Mouse (Mus musculus): ENCODE results near the gene Thoc6. TPM values are rescaled to one million over a fixed set of nuclear protein-coding genes. Genes with fewer than 3 reads are reported as not detected.

Gene Thoc6
- total and polyA plus RNA-seq, 2 experiments from 2014 or later, result 23.2 to 35.2 TPM

DNA sequence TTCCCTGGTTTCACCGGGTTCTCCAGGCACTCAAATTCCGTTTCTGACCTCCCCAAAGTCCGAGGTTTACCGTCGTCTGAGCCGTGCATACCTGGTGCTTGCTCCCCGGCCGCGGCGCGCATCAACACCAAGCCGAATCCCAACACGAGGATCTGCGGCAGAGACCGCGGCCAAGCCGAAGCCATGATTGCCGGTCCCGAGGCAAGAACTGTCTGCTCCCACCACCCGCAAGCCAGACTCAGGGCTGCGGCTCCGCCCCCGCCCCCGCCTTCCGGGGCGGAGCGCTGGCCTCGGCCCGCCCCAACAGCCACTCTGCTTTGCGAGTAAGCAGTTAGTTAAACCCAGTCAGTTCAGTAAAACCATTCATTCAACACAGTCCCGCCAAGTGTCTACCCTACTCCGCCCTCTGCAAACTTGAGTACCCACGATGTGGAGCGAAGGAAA lies 3.6 kb upstream of the Thoc6 start, which contains the start of gene Tnfrsf12a:
Gene Tnfrsf12a, minus strand, starts transcription at position 233 of the 444 bp plus-strand sequence.
- Histone ChIP-seq H3K4me1 (ENCODE audit: control insufficient read depth, insufficient read depth) (peaks cover 27% of the 10 kb centered on the region; the same call in 1 of the 2 replicates), H3K4me3 (ENCODE audit: low read depth, low read length) (peak within 1 kb of the TSS; percentile 69), H3K9ac (replicated peaks; ENCODE audit: low read depth, low read length) (peak within 1 kb of the TSS; percentile 87), H3K27me3 (ENCODE audit: control insufficient read depth, insufficient read depth, low read length) (peaks cover 43% of the 10 kb centered on the region), H3K36me3 (replicated peaks; ENCODE audit: control insufficient read depth, insufficient read depth, low read length) (0 out of 2 replicates have a peak, but pooled peaks cover 4% of the 10 kb centered on the region), H3K4me2 (ENCODE audit: low read depth, low read length) (peak within 1 kb of the TSS; percentile 80), H3K9me3 (replicated peaks; ENCODE audit: control insufficient read depth, low read length) (no peaks in the 10 kb centered on the region), H3K27ac (ENCODE audit: low read depth) (peak within 1 kb of the TSS; percentile 97)
- TF ChIP-seq CTCF (IDR thresholded peaks at IDR 0.05; ENCODE audit: low read depth) (no peak), EP300 (IDR thresholded peaks at IDR 0.05; ENCODE audit: low read depth) (no peak)
- DNase-seq (ENCODE audit: low spot score) (peak; percentile 83), ATAC-seq (ENCODE audit: insufficient read depth, low read depth) (peak; percentile 37)
- under 1% methylated on average over 34 of the region's 34 CpGs for WGBS

DNA sequence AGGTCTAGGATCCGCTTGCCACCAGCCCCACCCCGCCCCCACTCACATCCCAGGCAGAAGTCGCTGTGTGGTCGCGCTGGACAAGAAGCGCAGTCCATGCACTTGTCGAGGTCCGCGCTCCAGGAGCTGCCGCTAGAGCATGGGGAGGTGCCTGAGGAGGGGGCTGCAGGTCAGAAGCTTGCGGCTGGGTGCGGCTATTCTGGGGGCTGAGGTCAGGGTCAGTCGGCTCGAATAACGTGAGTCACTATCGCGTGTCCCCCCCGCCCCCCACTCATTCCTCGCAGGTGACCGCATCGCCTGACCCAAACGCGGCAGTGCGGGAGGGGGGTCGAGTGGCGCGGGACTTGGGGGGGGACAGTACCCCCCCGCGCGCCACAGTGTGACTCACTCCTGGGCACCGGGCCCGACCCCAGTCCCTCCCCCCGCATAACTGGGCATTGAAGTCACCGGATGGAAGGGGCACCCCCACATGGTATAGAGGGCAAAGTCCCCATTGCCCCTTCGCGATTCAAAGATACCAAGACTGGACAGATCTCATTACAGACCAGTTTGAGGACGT lies 2.9 kb upstream of the Thoc6 start:
- WGBS, result under 1% methylated on average over 34 of the region's 37 CpGs
- Histone ChIP-seq H3K27me3 (ENCODE audit: control insufficient read depth, insufficient read depth, low read length) (peaks cover 36% of the 10 kb centered on the region), H3K9me3 (replicated peaks; ENCODE audit: control insufficient read depth, low read length) (no peaks in the 10 kb centered on the region), H3K4me1 (ENCODE audit: control insufficient read depth, insufficient read depth) (peaks cover 27% of the 10 kb centered on the region; the same call in 1 of the 2 replicates), H3K27ac (ENCODE audit: low read depth) (peak overlapping the region; percentile 97), H3K9ac (replicated peaks; ENCODE audit: low read depth, low read length) (peak overlapping the region; percentile 87), H3K4me2 (ENCODE audit: low read depth, low read length) (peak overlapping the region; percentile 80), H3K36me3 (replicated peaks; ENCODE audit: control insufficient read depth, insufficient read depth, low read length) (0 out of 2 replicates have a peak, but pooled peaks cover 4% of the 10 kb centered on the region), H3K4me3 (ENCODE audit: low read depth, low read length) (peak overlapping the region; percentile 69)
- DNase-seq (ENCODE audit: low spot score) (peak; percentile 60), ATAC-seq (ENCODE audit: insufficient read depth, low read depth) (peak; percentile 43)
- TF ChIP-seq CTCF (IDR thresholded peaks at IDR 0.05; ENCODE audit: low read depth), result no peak
- peak; percentile 85; the same call in 1 of the 2 replicates for TF ChIP-seq EP300 (IDR thresholded peaks at IDR 0.05; ENCODE audit: low read depth)

DNA sequence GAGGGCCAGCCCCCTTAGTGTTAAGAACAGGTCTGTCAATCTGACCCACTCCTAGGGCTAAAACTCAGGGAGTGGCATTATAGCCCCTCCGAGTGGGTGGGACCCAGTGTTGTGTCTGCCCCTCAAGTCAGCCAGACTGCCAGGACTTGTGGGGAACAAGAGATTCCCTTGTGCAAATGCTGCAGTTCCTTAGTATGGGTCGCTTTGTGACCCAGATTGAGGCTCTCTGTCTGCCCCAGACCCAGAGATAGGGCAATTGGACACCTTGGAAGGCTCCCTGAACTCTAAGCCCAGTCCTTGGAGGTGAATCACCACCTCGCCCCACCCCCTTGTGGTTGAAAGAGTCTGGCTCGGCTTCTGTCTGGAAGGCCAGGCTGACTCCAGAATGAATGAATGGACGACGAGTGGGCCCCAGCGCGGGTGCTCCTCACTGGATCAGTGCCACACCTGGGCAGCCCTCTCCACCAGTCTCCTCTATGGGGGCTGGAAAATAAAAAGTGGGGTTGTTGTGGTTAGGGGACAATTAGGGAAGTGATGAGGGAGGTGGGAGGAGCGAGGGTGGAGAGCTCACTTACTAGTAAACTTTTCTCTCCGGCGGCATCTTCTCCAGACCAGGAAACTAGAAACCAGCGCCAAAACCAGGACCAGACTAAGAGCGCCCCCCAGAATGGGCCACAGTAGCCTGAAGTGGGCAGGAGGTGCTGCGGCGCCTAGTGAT lies 2.0 kb upstream of the Thoc6 start:
- H3K27ac ChIP-seq (ENCODE audit: low read depth), result peak overlapping the region; percentile 97
- H3K9me3 ChIP-seq (replicated peaks; ENCODE audit: control insufficient read depth, low read length), result no peaks in the 10 kb centered on the region
- H3K36me3 ChIP-seq (replicated peaks; ENCODE audit: control insufficient read depth, insufficient read depth, low read length), result 0 out of 2 replicates have a peak, but pooled peaks cover 4% of the 10 kb centered on the region
- DNase-seq (ENCODE audit: low spot score) (peak; percentile 24), ATAC-seq (ENCODE audit: insufficient read depth, low read depth) (no peak)
- peaks cover 27% of the 10 kb centered on the region for H3K27me3 ChIP-seq (ENCODE audit: control insufficient read depth, insufficient read depth, low read length)
- peaks cover 27% of the 10 kb centered on the region; the same call in 1 of the 2 replicates for H3K4me1 ChIP-seq (ENCODE audit: control insufficient read depth, insufficient read depth)
- no peak for TF ChIP-seq EP300 (IDR thresholded peaks at IDR 0.05; ENCODE audit: low read depth)
- TF ChIP-seq CTCF (IDR thresholded peaks at IDR 0.05; ENCODE audit: low read depth), result peak; percentile 10; the same call in 1 of the 2 replicates
- H3K4me3 ChIP-seq (ENCODE audit: low read depth, low read length), result peak overlapping the region; percentile 69
- H3K9ac ChIP-seq (replicated peaks; ENCODE audit: low read depth, low read length), result peak overlapping the region; percentile 87
- WGBS, result 6% methylated on average over 15 of the region's 15 CpGs
- H3K4me2 ChIP-seq (ENCODE audit: low read depth, low read length), result peak overlapping the region; percentile 80

- H3K4me1 ChIP-seq (ENCODE audit: control insufficient read depth, insufficient read depth), result peaks cover 27% of the 10 kb centered on the region; the same call in 1 of the 2 replicates
- ATAC-seq (ENCODE audit: insufficient read depth, low read depth) (no peak), DNase-seq (ENCODE audit: low spot score) (peak; percentile 62)
- peaks cover 10% of the 10 kb centered on the region for H3K36me3 ChIP-seq (replicated peaks; ENCODE audit: control insufficient read depth, insufficient read depth, low read length)
- H3K9ac ChIP-seq (replicated peaks; ENCODE audit: low read depth, low read length), result peak overlapping the region; percentile 87; the same call in 1 of the 2 replicates
- no peaks in the 10 kb centered on the region for H3K9me3 ChIP-seq (replicated peaks; ENCODE audit: control insufficient read depth, low read length)
- TF ChIP-seq EP300 (IDR thresholded peaks at IDR 0.05; ENCODE audit: low read depth), result 0 out of 2 replicates have a peak, but pooled peaks have one; percentile 13
- no peak for TF ChIP-seq CTCF (IDR thresholded peaks at IDR 0.05; ENCODE audit: low read depth)
- peak overlapping the region; percentile 69 for H3K4me3 ChIP-seq (ENCODE audit: low read depth, low read length)
- peak overlapping the region; percentile 97 for H3K27ac ChIP-seq (ENCODE audit: low read depth)
- WGBS, result 6% methylated on average over 5 of the region's 5 CpGs
- peaks cover 21% of the 10 kb centered on the region for H3K27me3 ChIP-seq (ENCODE audit: control insufficient read depth, insufficient read depth, low read length)
- peak overlapping the region; percentile 80 for H3K4me2 ChIP-seq (ENCODE audit: low read depth, low read length)
Observed at GRCm38 (mm10) chr17:23675127-23675526, 1.4 kb upstream of the Thoc6 start.

GRCm38 (mm10) chr17:23674271-23674952 lies 730 bp upstream of the Thoc6 start:
- peaks cover 27% of the 10 kb centered on the region; the same call in 1 of the 2 replicates for H3K4me1 ChIP-seq (ENCODE audit: control insufficient read depth, insufficient read depth)
- 16% methylated on average over 9 of the region's 9 CpGs for WGBS
- peaks cover 16% of the 10 kb centered on the region for H3K36me3 ChIP-seq (replicated peaks; ENCODE audit: control insufficient read depth, insufficient read depth, low read length)
- no peak for TF ChIP-seq CTCF (IDR thresholded peaks at IDR 0.05; ENCODE audit: low read depth)
- 0 out of 2 replicates have a peak, but pooled peaks have one; percentile 6 for TF ChIP-seq EP300 (IDR thresholded peaks at IDR 0.05; ENCODE audit: low read depth)
- H3K9ac ChIP-seq (replicated peaks; ENCODE audit: low read depth, low read length), result peak overlapping the region; percentile 87
- peaks cover 14% of the 10 kb centered on the region for H3K27me3 ChIP-seq (ENCODE audit: control insufficient read depth, insufficient read depth, low read length)
- no peaks in the 10 kb centered on the region for H3K9me3 ChIP-seq (replicated peaks; ENCODE audit: control insufficient read depth, low read length)
- peak overlapping the region; percentile 69 for H3K4me3 ChIP-seq (ENCODE audit: low read depth, low read length)
- H3K4me2 ChIP-seq (ENCODE audit: low read depth, low read length), result peak overlapping the region; percentile 80
- H3K27ac ChIP-seq (ENCODE audit: low read depth), result peak overlapping the region; percentile 97
- DNase-seq (ENCODE audit: low spot score) (peak; percentile 74), ATAC-seq (ENCODE audit: insufficient read depth, low read depth) (peak; percentile 19)

Data from heart, postnatal 0 days (tissue).